Mouse (Mus musculus): ENCODE measurements around the gene Hacd2. TPM values are rescaled to one million over a fixed set of nuclear protein-coding genes. Genes with fewer than 3 reads are reported as not detected.

The Hacd2 gene
- polyA plus RNA-seq, 2 experiments, result 52.8 to 62.2 TPM

- Histone ChIP-seq H3K9ac (ENCODE audit: low read depth, low read length, severe bottlenecking) (no peak overlapping the region), H3K27me3 (ENCODE audit: control insufficient read depth, insufficient read depth, low read length) (no peaks in the 10 kb centered on the region), H3K4me3 (replicated peaks; ENCODE audit: low read length) (no peak overlapping the region), H3K27ac (replicated peaks; ENCODE audit: low read depth, low read length) (no peak overlapping the region), H3K4me2 (replicated peaks; ENCODE audit: low read depth, low read length, severe bottlenecking) (no peak overlapping the region), H3K9me3 (ENCODE audit: control insufficient read depth, low read length) (no peaks in the 10 kb centered on the region), H3K4me1 (ENCODE audit: control insufficient read depth, insufficient read depth, low read length) (peaks cover 11% of the 10 kb centered on the region), H3K36me3 (ENCODE audit: control insufficient read depth, insufficient read depth, low read length) (no peaks in the 10 kb centered on the region)
- 83% methylated on average over 2 of the region's 2 CpGs for WGBS
- no peak for TF ChIP-seq POLR2A (IDR thresholded peaks at IDR 0.05; ENCODE audit: borderline replicate concordance, extremely low read depth, insufficient read depth, insufficient read length)
- DNase-seq (ENCODE audit: low spot score) (no peak), ATAC-seq (ENCODE audit: low FRiP score, low read depth) (no peak)
Measured at GRCm38 (mm10) chr16:35004756-35005155, 17.5 kb upstream of the Hacd2 start.

GRCm38 (mm10) chr16:35006251-35006650 lies 16.0 kb upstream of the Hacd2 start:
- Histone ChIP-seq H3K9me3 (ENCODE audit: control insufficient read depth, low read length) (no peaks in the 10 kb centered on the region), H3K4me2 (replicated peaks; ENCODE audit: low read depth, low read length, severe bottlenecking) (no peak overlapping the region), H3K4me1 (ENCODE audit: control insufficient read depth, insufficient read depth, low read length) (peaks cover 3% of the 10 kb centered on the region), H3K27ac (replicated peaks; ENCODE audit: low read depth, low read length) (no peak overlapping the region), H3K9ac (ENCODE audit: low read depth, low read length, severe bottlenecking) (no peak overlapping the region), H3K27me3 (ENCODE audit: control insufficient read depth, insufficient read depth, low read length) (no peaks in the 10 kb centered on the region), H3K4me3 (replicated peaks; ENCODE audit: low read length) (no peak overlapping the region), H3K36me3 (ENCODE audit: control insufficient read depth, insufficient read depth, low read length) (no peaks in the 10 kb centered on the region)
- DNase-seq (ENCODE audit: low spot score), result no peak
- TF ChIP-seq POLR2A (IDR thresholded peaks at IDR 0.05; ENCODE audit: borderline replicate concordance, extremely low read depth, insufficient read depth, insufficient read length), result no peak
- ATAC-seq (ENCODE audit: low FRiP score, low read depth), result no peak
- WGBS, result 72% methylated on average over 5 of the region's 5 CpGs

DNA sequence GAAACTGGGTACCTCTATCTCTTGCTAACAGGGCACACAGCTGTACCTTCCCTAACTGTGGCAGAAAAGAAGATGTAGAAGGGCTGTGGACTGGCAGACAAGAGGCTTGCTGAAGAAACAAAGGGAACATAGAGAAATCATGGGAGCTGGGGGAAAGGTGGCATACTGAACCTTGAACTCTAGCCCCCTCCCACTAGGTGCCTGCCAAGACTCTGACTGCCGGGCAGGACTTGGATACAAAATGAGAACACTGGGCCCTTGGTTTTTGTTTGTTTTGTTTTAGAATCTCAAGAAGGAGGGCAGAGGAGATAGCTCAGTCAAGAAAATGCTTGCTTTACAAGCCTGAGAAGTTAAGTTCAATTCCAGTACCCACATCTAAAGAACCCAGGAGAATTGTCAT lies 14.9 kb upstream of the Hacd2 start:
- Histone ChIP-seq H3K9ac (ENCODE audit: low read depth, low read length, severe bottlenecking) (no peak overlapping the region), H3K27me3 (ENCODE audit: control insufficient read depth, insufficient read depth, low read length) (no peaks in the 10 kb centered on the region), H3K36me3 (ENCODE audit: control insufficient read depth, insufficient read depth, low read length) (no peaks in the 10 kb centered on the region), H3K4me3 (replicated peaks; ENCODE audit: low read length) (no peak overlapping the region), H3K4me2 (replicated peaks; ENCODE audit: low read depth, low read length, severe bottlenecking) (no peak overlapping the region), H3K27ac (replicated peaks; ENCODE audit: low read depth, low read length) (no peak overlapping the region), H3K9me3 (ENCODE audit: control insufficient read depth, low read length) (no peaks in the 10 kb centered on the region), H3K4me1 (ENCODE audit: control insufficient read depth, insufficient read depth, low read length) (no peaks in the 10 kb centered on the region)
- TF ChIP-seq POLR2A (IDR thresholded peaks at IDR 0.05; ENCODE audit: borderline replicate concordance, extremely low read depth, insufficient read depth, insufficient read length), result no peak
- ATAC-seq (ENCODE audit: low FRiP score, low read depth), result no peak
- 86% methylated on average over 1 of the region's 1 CpGs for WGBS
- no peak for DNase-seq (ENCODE audit: low spot score)

- no peak for ATAC-seq (ENCODE audit: low FRiP score, low read depth)
- Histone ChIP-seq H3K4me3 (replicated peaks; ENCODE audit: low read length) (no peak overlapping the region), H3K9me3 (ENCODE audit: control insufficient read depth, low read length) (no peaks in the 10 kb centered on the region), H3K4me2 (replicated peaks; ENCODE audit: low read depth, low read length, severe bottlenecking) (no peak overlapping the region), H3K27me3 (ENCODE audit: control insufficient read depth, insufficient read depth, low read length) (no peaks in the 10 kb centered on the region), H3K4me1 (ENCODE audit: control insufficient read depth, insufficient read depth, low read length) (no peaks in the 10 kb centered on the region), H3K9ac (ENCODE audit: low read depth, low read length, severe bottlenecking) (no peak overlapping the region), H3K27ac (replicated peaks; ENCODE audit: low read depth, low read length) (no peak overlapping the region), H3K36me3 (ENCODE audit: control insufficient read depth, insufficient read depth, low read length) (no peaks in the 10 kb centered on the region)
- no peak for DNase-seq (ENCODE audit: low spot score)
- TF ChIP-seq POLR2A (IDR thresholded peaks at IDR 0.05; ENCODE audit: borderline replicate concordance, extremely low read depth, insufficient read depth, insufficient read length), result no peak
Measured at GRCm38 (mm10) chr16:35008447-35008846, 13.8 kb upstream of the Hacd2 start.

DNA sequence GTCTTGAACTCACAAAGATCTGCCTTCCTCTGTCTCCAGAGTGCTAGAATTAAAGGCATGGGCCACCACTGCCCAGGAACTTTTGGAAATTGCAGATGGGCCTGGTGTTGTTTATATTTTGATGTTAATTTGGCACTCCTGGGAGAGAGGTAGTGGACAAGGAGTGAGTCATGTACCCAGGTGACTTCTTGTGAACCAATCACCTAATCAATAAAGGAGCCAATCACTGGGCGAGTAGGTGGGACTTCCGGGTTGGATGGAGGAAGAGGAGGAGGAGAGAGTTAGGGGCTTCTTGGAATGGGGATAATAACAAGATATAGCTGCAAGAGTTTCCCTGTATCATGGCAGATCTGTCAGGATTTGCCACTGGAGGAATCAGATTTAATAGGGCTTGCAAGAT lies 8.7 kb upstream of the Hacd2 start:
- Histone ChIP-seq H3K4me2 (replicated peaks; ENCODE audit: low read depth, low read length, severe bottlenecking) (no peak overlapping the region), H3K27ac (replicated peaks; ENCODE audit: low read depth, low read length) (no peak overlapping the region), H3K9me3 (ENCODE audit: control insufficient read depth, low read length) (no peaks in the 10 kb centered on the region), H3K27me3 (ENCODE audit: control insufficient read depth, insufficient read depth, low read length) (no peaks in the 10 kb centered on the region), H3K36me3 (ENCODE audit: control insufficient read depth, insufficient read depth, low read length) (no peaks in the 10 kb centered on the region), H3K4me1 (ENCODE audit: control insufficient read depth, insufficient read depth, low read length) (no peaks in the 10 kb centered on the region), H3K4me3 (replicated peaks; ENCODE audit: low read length) (no peak overlapping the region), H3K9ac (ENCODE audit: low read depth, low read length, severe bottlenecking) (no peak overlapping the region)
- no peak for TF ChIP-seq POLR2A (IDR thresholded peaks at IDR 0.05; ENCODE audit: borderline replicate concordance, extremely low read depth, insufficient read depth, insufficient read length)
- 90% methylated on average over 2 of the region's 2 CpGs for WGBS
- DNase-seq (ENCODE audit: low spot score) (no peak), ATAC-seq (ENCODE audit: low FRiP score, low read depth) (no peak)

- no peak overlapping the region for H3K4me3 ChIP-seq (replicated peaks; ENCODE audit: low read length)
- no peaks in the 10 kb centered on the region for H3K9me3 ChIP-seq (ENCODE audit: control insufficient read depth, low read length)
- DNase-seq (ENCODE audit: low spot score) (no peak), ATAC-seq (ENCODE audit: low FRiP score, low read depth) (no peak)
- H3K4me2 ChIP-seq (replicated peaks; ENCODE audit: low read depth, low read length, severe bottlenecking), result no peak overlapping the region
- H3K27ac ChIP-seq (replicated peaks; ENCODE audit: low read depth, low read length), result no peak overlapping the region
- H3K36me3 ChIP-seq (ENCODE audit: control insufficient read depth, insufficient read depth, low read length), result no peaks in the 10 kb centered on the region
- H3K27me3 ChIP-seq (ENCODE audit: control insufficient read depth, insufficient read depth, low read length), result no peaks in the 10 kb centered on the region; the same call in 1 of the 2 replicates
- no peaks in the 10 kb centered on the region for H3K4me1 ChIP-seq (ENCODE audit: control insufficient read depth, insufficient read depth, low read length)
- 68% methylated on average over 3 of the region's 3 CpGs for WGBS
- TF ChIP-seq POLR2A (IDR thresholded peaks at IDR 0.05; ENCODE audit: borderline replicate concordance, extremely low read depth, insufficient read depth, insufficient read length), result no peak
- no peak overlapping the region for H3K9ac ChIP-seq (ENCODE audit: low read depth, low read length, severe bottlenecking)
Measured at GRCm38 (mm10) chr16:35016491-35016890, 5.7 kb upstream of the Hacd2 start.
